Mouse (Mus musculus) kidney, postnatal 0 days (tissue): ENCODE measurements around the gene Top1. TPM values are rescaled to one million over a fixed set of nuclear protein-coding genes. Genes with fewer than 3 reads are reported as not detected.

Experiments
- ATAC-seq: fragments of 200-750 bp; cut with Nextera tagmentation; replicated peaks from 2 replicates; pipeline ENCODE4 v1.8.0; 2017; ENCODE audit warnings: low read depth, moderate number of reproducible peaks, moderate TSS enrichment, moderate library complexity; ENCODE audit not compliant: low FRiP score
- DNase-seq: peaks from one replicate; pipeline ENCODE4 v3.0.0-alpha.2; 2016; ENCODE audit warnings: low spot score
- H3K27ac ChIP-seq: fragments of 300-500 bp; sonication (generic); 2 replicates; pipeline ENCODE4 v1.5.1; 2014; ENCODE audit warnings: mild to moderate bottlenecking
- H3K27me3 ChIP-seq: fragments of 300-500 bp; sonication (generic); 2 replicates; pipeline ENCODE4 v1.6.1; 2014; ENCODE audit warnings: low read length, mixed read lengths; ENCODE audit not compliant: insufficient read depth
- H3K36me3 ChIP-seq: fragments of 300-500 bp; sonication (generic); 2 replicates; pipeline ENCODE4 v1.6.1; 2014; ENCODE audit warnings: low read length, mixed read lengths; ENCODE audit not compliant: insufficient read depth
- H3K4me1 ChIP-seq: fragments of 300-500 bp; sonication (generic); replicated peaks from 2 replicates; pipeline ENCODE4 v1.6.1; 2014; ENCODE audit warnings: antibody characterized with exemption, low read length, mixed read lengths; ENCODE audit not compliant: insufficient read depth
- H3K4me2 ChIP-seq: fragments of 300-500 bp; sonication (generic); 2 replicates; pipeline ENCODE4 v1.6.1; 2014; ENCODE audit warnings: mild to moderate bottlenecking, low read length, moderate library complexity, mixed read lengths
- H3K4me3 ChIP-seq: fragments of 300-500 bp; sonication (generic); replicated peaks from 2 replicates; pipeline ENCODE4 v1.5.1; 2014; ENCODE audit warnings: low read depth, low read length
- H3K9ac ChIP-seq: fragments of 300-500 bp; sonication (generic); 2 replicates; pipeline ENCODE4 v1.6.1; 2014; ENCODE audit warnings: low read depth, low read length
- H3K9me3 ChIP-seq: fragments of 300-500 bp; sonication (generic); replicated peaks from 2 replicates; pipeline ENCODE4 v1.6.1; 2016; ENCODE audit warnings: low read length, inconsistent platforms, mixed read lengths
- CTCF ChIP-seq: IDR thresholded peaks from 2 replicates; pipeline ENCODE4 v1.5.1; 2016; ENCODE audit warnings: antibody characterized with exemption, low read depth, mild to moderate bottlenecking, moderate library complexity
- WGBS: fragments of 180-500 bp; shearing (Covaris S2); extraction: QIAGEN DNeasy Blood & Tissue Kit; methylation state at CpG from one replicate; pipeline ENCODE4 v1.1.7; 2014; 5-methylcytosine and 5-hydroxymethylcytosine counted together
- polyA plus RNA-seq: library from polyadenylated mRNA; unstranded; fragments of >200 nt; fragmentation: Nextera tagmentation; extraction: Ambion mirVana; gene quantifications from 2 replicates; pipeline ENCODE4 v1.2.1, GENCODE M21; 2015

The Top1 gene
- polyA plus RNA-seq, 1 experiment from 2014 or later, result 56.2 TPM

- no peaks in the 10 kb centered on the region for H3K9me3 ChIP-seq
- H3K9ac ChIP-seq, result no peak overlapping the region
- H3K4me2 ChIP-seq, result no peak overlapping the region
- no peak for TF ChIP-seq CTCF
- WGBS, result 89% methylated on average over 4 of the region's 4 CpGs
- H3K36me3 ChIP-seq, result peaks cover 48% of the 10 kb centered on the region
- H3K27me3 ChIP-seq, result no peaks in the 10 kb centered on the region
- ATAC-seq, result no peak
- H3K4me1 ChIP-seq, result no peaks in the 10 kb centered on the region
- H3K27ac ChIP-seq, result no peak overlapping the region
- DNase-seq, result no peak
- no peak overlapping the region for H3K4me3 ChIP-seq
These were observed 78.1 kb downstream of the Top1 start for GRCm38 (mm10) chr2:160723613-160724375.

DNA sequence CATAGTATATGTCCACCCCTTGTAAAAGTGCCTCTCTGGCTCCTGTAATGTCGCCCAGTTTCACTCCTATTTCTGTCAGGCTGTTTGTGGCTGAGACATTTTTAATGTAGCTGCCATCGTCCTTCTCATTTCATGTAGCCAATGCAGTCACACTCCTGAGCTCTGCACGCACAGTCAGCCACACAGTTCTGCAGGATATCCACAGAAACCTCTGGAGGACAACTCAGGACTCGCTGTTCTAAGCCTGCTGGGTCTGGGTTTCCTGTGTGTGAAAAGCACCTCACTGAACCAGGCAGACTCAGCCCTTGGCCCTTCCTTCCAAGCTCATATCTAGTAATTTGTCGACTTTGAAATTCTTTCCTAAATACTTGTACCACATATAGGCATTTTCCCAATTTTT, 78.8 kb downstream of the Top1 start:
- WGBS, result 82% methylated on average over 5 of the region's 5 CpGs
- Histone ChIP-seq H3K36me3 (peaks cover 41% of the 10 kb centered on the region), H3K27ac (no peak overlapping the region), H3K4me2 (no peak overlapping the region), H3K9ac (no peak overlapping the region), H3K27me3 (no peaks in the 10 kb centered on the region), H3K4me3 (no peak overlapping the region), H3K9me3 (no peaks in the 10 kb centered on the region), H3K4me1 (no peaks in the 10 kb centered on the region)
- DNase-seq (no peak), ATAC-seq (no peak)
- TF ChIP-seq CTCF, result no peak

DNA sequence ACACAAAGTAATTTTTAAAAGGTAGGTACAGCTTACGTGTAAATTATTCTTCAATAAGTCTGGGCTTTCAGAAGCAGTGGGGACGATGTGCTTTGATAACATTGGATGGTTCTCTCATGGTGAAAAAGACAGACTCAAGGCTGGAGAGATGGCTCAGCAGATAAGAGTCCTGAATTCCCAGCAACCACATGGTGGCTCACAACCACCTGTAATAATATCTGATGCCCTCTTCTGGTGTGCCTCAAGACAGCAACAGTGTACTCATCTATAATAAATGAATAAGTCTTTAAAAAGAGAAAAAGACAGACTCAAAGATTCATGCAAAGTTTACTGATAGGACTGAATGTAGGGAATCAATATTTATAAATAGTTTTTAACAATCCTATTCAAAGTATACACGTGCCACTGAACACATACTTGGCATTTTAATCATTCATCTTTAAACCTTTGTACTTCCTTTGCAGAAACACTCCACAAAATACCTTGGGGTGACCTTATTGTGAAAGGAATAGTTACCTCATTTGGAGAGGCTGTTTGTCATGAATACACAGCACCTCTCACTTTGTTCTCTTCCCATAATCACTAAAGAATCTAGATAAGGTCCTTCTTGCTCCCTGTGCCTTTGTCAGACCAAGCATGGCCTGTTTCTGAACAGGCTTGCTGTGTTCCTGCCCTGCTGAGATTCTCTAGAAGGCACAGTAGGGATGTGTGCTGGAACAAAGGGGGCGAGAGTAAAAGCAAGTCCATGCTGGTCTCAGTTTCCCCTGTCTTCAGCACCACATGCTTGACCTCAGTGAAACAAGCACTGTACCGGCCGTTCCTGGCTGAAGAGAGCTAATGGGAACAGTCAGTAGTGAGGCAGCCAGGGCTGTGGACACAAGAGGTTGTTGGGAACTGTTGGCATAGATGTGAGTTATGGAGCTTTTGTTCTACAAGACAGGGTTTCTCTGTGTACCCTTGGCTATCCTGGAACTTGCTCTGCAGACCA, 80.5 kb downstream of the Top1 start:
- Histone ChIP-seq H3K9me3 (no peaks in the 10 kb centered on the region), H3K27ac (no peak overlapping the region), H3K36me3 (peaks cover 27% of the 10 kb centered on the region), H3K27me3 (no peaks in the 10 kb centered on the region), H3K9ac (no peak overlapping the region), H3K4me2 (no peak overlapping the region), H3K4me3 (no peak overlapping the region), H3K4me1 (peaks cover 4% of the 10 kb centered on the region; the same call in 1 of the 2 replicates)
- TF ChIP-seq CTCF, result peak; percentile 32; the same call in 1 of the 2 replicates
- no peak for ATAC-seq
- WGBS, result 88% methylated on average over 6 of the region's 6 CpGs
- DNase-seq, result no peak

- WGBS, result 95% methylated on average over 3 of the region's 3 CpGs
These were observed 83.3 kb downstream of the Top1 start for GRCm38 (mm10) chr2:160728972-160729371.

GRCm38 (mm10) chr2:160729436-160729835, 83.7 kb downstream of the Top1 start:
- Histone ChIP-seq H3K9ac (no peak overlapping the region), H3K27me3 (no peaks in the 10 kb centered on the region), H3K4me3 (no peak overlapping the region), H3K4me1 (peaks cover 19% of the 10 kb centered on the region; the same call in 1 of the 2 replicates), H3K4me2 (no peak overlapping the region), H3K9me3 (no peaks in the 10 kb centered on the region), H3K27ac (no peak overlapping the region), H3K36me3 (0 out of 2 replicates have a peak, but pooled peaks cover 5% of the 10 kb centered on the region)
- no peak for TF ChIP-seq CTCF
- DNase-seq (no peak), ATAC-seq (no peak)
- 80% methylated on average over 2 of the region's 2 CpGs for WGBS

More at GRCm38 (mm10) chr2:160728972-160729371, 83.3 kb downstream of the Top1 start:
- 0 out of 2 replicates have a peak, but pooled peaks cover 10% of the 10 kb centered on the region for H3K36me3 ChIP-seq
- no peaks in the 10 kb centered on the region for H3K9me3 ChIP-seq
- H3K4me3 ChIP-seq, result no peak overlapping the region
- DNase-seq (no peak), ATAC-seq (no peak)
- H3K4me2 ChIP-seq, result no peak overlapping the region
- TF ChIP-seq CTCF, result no peak
- no peak overlapping the region for H3K9ac ChIP-seq
- no peak overlapping the region for H3K27ac ChIP-seq
- H3K4me1 ChIP-seq, result peaks cover 18% of the 10 kb centered on the region; the same call in 1 of the 2 replicates
- H3K27me3 ChIP-seq, result no peaks in the 10 kb centered on the region
